Mouse (Mus musculus) frontal cortex, postnatal 10 days (tissue): ENCODE data around the gene Slco2a1.

Source experiments
- DNase-seq, 2 experiments: peaks; one replicate each; pipeline ENCODE4 v3.0.0; 2022; ENCODE audit warnings: low spot score in 2 of 2, mixed read lengths in 1 of 2

Slco2a1 gene

DNA sequence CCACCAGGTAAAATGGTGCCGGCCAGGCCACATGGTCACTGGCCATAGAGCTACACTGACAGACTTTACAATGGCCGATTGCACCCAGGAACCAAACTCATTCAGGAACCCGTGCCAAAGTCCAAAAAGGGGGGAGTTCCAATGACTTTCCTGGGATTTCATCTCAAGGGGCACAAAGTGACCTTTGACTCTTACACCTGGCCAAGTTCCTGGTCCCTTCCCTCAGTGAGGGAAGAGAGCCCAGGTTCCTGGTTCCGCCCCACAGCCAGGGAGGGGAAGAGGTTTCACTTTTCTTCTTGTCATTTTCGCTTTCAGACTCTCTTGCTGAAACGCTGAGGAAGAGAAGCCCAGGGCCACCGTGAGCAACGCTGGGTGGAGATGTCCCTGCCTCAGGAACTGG is at the start of gene Slco2a1:
TSS of gene Slco2a1 (plus strand) at position 251 of the 400 bp plus-strand sequence.
- no peak for DNase-seq

DNA sequence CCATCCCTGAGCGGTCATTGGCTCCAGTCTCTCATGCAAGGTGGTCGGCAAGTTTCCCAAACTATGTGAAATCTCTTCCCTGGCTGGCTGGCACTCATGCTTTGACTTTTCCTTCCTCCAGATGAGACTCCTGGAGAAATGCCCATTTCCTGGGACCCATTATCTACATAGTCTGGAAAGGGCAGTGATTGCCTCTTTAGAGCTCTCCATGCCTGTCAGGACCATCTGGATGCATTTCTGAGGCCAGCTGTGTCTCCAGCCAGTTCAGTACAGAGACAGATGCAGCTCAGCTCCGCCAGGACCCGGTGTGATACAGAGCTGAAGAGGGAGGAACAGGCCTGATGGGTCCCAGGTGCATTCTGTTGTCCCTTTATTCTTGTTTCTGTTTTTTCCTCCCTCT is 46.3 kb upstream of the Slco2a1 start:
- DNase-seq, result no peak

DNA sequence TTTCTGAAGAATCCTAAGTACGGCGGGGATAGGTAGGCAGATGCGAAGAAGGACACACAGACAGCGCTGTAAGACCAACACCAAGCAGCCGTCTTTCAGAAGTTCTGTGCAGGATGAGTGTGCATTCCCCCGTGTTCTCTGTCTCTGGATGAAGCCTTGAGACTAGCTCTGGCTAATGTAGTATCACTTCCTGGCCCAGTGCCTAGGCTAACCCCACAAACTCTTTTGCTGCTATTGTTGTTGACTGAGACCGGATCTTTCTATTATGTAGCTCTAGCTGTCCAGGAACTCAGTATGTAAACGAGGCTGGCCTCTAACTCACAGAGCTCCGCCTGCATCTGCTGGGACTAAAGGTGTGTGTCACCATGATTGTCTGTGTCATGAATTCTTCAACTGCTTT is 43.6 kb upstream of the Slco2a1 start:
- no peak for DNase-seq

DNA sequence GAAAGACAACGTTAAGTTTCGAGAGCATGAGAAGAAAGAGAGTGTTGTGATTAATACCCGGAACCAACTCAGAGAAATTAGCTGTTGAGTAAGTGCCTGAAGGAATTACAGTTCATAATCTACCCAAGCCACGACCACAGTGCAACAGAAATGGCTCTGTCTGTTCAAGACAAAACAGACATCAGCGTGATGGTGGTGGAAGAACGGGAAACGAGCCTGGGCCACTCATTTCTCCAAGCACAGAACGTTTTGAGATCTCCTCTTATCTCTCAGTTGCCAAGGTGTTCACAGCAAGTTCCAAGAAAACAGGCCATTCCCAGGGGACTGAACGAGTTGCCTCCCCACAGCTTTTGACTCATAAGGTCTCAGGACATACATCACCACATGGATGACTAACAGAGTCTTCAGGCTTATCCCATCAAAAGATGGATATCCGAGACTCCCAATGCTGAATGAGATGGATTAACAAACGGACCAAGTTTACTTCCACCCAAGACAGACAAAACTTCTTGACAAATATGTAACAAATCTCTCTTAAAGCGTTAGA is 42.0 kb upstream of the Slco2a1 start:
- DNase-seq, result no peak

DNA sequence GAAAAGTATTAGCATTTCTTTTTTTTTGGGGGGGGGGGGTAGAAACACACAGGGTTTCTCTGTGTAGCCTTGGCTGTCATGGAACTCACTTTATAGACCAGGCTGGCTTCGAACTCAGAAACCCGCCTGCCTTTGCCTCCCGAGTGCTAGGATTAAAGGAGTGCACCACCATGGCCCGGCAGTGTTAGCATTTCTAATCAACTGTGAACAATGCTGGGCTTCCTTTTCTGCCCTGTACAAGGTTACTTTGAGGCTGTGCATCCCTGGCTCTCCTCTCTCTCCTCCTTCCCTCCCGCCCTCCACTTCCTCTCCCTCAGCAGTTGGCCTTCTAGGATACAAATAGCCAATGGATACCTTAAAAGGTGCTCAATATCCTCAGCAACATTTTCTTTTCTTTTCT is 39.8 kb upstream of the Slco2a1 start:
- no peak for DNase-seq

DNA sequence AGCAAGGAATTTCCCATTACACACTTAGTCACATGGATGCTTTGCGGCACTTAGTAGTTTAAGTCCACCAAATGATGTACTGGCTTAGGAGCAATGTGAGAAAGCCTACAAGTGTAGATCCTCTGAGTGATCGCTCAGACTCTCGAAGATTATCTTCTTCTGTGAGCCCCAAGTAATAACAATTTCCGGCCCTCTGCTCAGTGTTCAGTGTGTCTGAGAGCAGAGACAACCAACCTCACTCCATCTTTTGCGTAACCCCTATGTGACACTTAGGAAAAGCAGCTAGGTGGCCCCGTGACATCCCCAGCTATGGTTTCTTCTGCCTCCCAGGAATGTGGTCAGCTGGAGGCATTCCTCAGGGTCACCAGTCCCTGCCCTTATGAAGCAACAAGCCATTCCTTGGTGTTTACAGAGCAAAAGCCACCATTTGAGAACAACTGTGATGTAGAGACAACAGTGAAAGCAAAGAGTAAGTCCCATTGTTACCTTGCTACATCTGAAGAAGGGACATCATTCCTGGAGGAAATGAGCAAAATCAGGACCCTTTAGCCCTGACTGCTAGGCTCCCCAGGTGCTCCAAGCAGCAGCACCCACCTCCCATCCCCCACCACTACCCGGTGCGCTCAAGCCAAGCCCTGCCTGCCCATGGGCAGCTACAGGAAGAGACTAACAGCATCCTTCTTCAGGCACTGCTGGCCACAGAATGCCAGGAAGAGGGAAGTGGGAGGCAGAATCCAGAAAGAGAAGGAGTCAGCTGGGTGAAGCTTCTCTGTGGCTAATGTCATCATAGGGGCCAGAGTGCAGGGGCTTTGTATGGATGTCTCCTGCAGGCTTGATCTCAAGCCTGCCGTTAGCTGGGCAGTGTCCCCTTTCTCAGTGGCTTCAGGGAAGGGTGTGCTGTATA is 37.2 kb upstream of the Slco2a1 start:
- DNase-seq, result no peak

DNA sequence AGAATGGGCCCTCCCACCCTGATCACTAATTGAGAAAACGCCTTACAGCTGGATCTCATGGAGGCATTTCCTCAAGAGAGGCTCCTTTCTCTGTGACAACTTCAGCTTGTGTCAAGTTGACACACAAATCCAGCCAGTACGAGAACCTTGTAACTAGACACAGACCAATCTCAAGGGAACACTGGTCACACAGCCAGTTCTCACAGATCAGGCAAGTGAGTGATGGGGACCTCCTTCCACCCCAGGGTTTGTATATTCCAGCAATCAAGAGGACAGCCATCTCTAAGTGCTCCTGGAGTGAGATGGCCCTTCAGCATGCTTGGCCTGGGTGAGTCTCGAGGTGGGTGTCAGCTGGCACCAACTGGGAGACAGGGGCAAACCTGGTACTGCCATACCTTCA is 32.6 kb upstream of the Slco2a1 start:
- no peak for DNase-seq

DNA sequence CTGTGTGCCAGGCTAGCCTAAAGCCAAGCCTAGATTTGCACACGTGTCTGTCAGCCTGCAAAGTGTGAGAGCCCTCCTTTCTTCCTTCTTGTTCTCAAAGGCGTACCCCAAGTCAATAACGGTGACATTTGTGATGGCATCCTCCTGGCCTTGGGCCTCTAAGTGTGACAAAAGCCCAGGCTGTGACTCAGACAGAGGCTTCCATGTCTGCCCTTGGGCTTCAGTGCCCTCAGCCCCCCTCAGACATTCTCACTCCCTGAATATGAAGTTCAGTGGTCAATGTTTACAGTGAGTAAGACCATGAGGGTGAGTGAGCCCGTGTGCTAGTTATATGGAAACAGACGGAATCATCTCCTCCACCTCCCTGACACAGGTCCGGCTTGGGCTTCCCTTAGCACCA is 29.8 kb upstream of the Slco2a1 start:
- DNase-seq, result no peak

DNA sequence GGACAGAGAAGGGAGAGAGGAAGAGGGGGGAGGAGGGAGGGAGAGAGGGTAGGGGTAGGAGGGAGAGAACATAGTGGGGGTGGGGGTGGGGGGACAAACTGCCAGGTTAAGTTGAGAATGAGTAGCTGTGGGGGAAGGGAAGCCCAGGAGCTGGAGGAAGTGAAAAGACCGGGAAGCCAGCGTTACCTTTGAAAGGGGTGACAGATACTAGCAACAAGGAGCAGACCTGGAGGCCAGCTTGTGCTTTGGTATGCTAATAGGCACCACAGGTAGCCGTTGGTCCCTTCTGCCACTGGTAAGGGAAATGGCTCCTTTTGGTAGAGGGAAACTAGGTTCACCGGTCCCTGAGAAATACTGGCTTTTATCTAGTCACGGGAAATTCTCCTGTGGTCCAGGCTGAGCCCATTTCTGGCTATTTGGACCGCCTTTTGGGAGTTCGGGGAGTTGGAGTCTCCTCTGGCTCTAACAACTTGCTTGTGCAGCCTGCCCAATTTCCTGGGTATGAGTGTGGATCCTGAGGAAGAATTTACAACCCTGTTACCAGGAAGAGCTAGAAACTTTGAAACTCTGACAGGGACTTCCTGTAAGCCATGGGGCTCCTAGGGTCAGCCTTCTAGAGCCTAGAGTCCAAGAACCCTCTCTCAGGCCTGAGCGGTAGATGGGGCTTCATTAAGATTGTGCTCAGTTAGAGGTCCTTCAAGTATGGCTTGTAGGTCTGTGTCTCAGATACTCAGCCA is 27.0 kb upstream of the Slco2a1 start:
- no peak for DNase-seq

DNA sequence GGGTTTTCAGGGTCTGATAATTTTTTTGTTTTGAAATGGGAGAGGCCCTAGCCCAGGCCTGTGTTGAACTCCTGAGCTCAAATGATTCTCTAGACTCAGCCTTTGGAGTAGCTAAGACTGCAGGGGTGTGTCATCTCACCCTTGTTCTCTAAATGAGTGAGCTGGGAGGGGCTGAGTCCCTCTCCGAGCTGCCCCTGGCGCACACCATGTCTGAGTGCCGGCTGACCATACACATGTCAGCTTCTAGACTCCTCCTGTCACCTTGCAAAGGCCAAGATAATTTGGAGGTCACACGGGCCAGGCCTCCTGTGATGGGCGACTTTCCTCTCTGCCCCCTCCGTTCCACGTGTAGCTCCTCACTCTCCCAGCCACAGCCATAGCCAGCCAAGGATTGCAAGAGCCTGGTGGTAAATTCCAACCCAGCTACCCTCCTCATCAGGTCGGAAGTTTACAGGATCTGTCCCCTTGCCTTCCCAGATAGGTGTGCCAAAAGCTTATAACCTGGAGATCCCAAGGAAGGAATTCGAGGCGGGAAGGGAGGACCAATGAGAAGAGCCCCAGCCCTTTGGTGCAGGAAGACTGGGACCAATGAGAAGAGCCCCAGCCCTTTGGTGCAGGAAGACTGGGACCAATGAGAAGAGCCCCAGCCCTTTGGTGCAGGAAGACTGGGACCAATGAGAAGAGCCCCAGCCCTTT is 26.3 kb upstream of the Slco2a1 start:
- DNase-seq, result no peak

DNA sequence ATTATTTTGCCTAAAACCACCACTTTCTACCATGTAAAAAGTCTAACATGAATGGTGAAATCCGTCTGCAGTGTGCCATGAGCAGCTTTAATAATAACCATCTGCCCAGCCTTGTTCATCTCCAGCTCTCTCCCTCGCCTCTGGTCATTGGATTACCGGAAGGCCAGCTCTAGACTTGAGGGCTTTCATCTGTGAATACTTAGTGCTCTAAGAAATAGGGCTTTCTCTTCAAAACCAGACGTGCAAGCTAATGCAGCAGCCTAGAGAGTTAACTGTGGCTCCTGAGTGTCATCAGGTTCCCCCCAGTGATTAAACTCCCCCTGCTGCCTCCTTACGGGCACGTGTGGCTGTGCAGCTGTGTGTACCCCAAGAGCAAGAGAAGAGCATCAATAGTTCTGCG is 25.2 kb upstream of the Slco2a1 start:
- no peak for DNase-seq

DNA sequence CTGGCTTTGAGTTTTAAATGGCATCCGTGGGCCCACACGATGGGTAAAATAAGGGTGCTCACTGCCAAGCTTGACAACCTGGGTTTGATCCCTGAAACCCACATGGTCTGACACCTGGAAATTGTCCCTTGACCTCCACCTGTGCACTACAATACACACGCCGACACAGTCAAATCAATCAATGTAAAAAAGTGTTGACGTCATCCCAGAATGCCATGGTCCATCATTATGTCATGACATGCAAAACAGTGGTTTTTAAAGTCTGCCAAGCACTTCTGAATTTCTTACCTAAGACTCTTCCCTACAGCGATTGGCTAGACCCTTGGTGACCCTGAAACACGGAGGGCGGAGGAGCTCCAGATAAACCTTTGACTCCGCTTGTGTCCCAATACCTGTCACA is 23.9 kb upstream of the Slco2a1 start:
- DNase-seq, result no peak

DNA sequence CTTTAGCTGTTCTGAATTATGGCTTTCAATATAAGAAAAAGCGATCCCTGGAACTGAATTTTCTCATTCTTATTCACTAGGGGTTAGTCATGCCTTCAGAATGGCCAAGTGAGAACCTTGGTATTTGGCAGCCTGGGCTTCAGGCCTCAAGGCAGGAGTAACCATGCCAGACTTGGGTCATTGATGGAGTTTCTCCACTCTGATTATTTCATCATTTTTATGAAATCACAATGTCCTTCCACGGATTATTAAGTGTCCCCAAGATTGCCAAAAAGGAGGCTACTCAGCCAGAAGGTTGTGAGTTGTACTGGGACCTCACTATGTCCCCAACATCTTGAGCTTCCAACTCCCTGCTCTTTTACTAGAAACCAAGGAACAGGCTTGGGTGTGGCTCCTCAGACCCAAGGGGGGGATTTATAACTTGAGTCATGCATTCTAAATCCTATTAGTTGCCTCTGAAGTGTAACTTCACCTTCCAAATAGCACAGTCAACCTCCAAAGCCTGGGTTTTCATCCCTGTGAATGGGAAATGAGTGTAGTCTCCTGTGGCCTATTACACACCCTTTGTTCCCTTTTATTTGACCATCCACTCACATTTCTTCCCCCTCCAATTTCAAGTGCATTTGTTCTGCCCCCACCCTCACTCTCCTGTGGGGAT is 16.0 kb upstream of the Slco2a1 start:
- no peak for DNase-seq

DNA sequence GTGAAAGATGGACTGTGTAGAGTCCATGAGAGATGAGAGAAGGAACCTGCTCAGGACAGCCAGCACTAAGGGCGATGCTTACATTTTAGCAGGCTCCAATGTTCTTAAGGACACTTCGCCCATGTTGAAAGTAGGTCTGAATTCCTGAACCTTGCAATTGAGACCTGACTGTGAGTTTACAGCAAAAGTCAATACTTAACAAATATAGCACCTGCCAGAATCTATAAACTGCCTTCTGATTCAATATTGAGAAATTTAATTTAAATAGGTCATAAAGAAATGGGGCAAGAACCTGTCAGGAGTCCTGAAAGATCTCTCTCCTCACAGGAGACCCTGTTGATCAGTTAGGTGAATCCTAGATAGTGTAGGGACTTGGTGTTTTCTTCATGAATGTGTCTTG is 12.6 kb upstream of the Slco2a1 start:
- no peak for DNase-seq

DNA sequence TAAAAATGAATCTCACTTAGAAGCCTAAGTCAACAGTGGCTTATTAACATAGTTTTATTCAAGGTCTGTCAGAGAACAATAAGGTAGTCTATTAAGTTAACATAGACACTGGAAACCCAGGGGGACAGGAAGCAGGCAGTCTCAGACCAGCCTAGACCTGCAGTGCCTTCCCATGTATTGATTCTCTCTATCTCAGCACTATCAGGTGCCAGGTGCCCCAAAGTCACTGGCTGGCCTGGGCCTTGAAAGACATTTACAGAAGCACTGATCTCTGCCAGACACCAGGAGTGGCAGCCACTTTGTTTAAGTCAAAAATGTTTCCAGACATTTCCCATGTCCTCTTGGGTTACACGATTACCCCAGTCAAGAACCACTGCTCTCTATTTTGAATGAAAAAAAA is 11.4 kb upstream of the Slco2a1 start:
- no peak for DNase-seq

DNA sequence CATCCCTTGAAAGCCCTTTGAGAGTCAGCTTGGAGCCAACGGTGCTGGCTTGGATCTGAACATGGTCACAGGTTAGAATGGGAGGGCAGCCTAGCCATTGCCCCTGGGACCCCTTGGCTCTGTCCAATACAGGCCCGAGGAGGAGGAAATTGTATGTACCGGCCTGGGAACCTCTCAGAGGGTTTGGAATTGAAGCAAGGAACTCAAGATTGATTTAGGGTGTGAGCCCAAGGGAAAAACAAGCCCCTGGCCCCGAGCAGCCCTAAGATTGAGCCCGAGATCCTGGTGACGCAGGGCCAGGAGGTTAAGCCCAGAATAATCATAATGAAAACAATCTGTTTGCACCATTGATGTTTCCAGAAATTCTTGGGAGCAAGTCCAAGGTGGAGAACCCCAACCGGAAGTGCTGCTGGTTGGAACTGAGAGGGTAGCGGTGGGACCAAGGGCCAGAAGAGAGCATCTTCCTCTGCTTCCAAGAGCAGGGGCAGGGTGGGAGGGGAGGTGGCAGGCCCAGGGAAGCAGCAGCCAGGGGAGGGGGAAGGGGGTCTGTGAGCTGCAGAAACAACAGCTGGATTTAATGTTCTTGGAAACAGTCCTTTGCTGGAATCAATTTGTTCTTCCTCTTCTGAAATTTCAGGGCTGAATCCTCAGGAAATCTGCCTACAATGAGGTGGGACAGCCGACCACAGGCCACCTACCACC is 10.6 kb upstream of the Slco2a1 start:
- DNase-seq, result no peak

DNA sequence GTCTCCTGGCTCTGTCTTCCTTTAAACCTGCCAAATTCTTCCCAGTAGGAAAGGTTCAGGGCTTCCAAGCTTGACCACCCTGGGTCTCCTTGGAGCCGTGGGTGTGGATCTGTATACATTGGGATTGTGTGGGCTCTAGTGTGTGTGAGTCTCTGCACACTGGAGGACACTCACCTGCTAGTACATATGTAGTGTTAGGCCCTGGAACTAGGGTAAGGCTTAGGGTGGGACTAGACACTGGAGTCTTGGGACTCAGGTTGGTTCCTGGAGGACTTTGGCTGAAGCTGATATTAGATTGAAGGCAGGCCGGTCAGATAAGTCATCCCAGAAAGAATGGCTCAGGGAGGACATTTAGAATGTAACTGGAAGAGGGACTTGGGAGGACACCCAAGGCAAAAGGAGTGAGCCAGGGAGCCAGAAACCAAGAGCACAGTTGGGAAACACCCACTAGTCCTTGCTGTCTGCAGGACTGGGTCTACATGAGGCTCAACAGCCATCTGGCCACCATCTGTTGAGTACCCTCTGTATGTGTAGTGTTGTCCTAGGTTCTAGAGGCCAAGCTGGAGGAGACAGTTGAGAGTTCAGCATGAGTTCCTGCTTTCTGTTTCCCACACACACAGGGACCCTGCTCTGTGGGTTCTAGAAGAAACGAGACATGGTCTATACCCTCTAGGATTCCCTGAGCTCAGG is 9.4 kb upstream of the Slco2a1 start:
- DNase-seq, result no peak

DNA sequence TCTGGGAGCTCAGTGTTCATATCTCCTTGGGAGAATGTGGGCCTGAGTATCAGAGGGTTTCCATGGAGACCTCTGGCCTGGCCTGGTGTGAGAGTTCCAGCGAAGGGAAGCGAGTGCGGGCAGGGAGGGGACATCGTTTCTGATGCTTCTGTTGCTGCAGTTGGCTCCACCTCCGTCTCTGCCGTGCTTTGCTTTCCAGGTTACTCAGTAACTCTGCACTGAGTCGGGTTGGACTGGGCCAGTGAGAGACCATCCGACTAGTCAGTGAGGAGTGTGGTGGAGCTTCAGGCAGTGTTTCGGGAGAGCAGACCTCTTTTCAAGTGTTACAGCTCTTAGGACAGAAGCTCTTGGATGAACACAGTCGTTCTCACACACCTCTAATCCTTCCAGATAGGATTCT is 8.6 kb upstream of the Slco2a1 start:
- DNase-seq, result no peak

DNA sequence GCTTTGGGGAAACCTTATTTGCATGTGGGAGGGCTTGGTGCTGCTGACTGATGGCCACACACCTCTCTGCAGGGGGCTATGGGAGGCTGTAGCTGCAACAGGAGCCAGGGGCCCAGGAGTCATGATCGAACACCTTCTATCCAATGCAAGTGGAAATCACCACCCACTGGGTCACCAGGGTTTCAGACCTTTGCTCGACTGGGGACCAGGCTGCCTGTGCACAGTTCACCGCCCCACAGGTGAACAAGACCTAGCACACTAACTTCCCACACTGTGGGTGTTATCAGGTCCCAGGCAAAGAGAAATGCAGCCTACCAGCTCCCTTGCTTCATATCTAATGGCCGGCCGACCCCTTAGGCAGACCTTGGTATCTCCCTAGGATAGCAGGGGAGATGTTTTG is 8.1 kb upstream of the Slco2a1 start:
- DNase-seq, result no peak

DNA sequence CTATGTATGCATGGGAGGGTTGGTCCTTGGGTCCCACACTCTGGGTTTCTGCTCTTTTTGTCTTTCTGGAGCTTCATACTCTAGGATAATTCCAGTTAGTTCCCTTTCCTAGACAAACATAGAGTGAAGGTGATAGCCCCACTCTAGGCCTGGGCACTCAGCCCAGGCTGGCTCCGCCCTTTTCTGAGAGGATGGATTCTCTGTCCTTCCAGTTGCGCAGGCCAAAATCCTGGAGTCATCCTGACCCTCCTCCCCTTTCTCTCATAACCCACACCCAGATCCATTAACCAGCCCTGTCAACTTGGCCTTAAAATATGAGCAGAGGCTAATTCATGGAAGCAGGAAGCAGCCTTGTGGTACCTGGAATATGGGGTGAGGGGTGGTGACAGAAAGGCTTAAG is 6.7 kb upstream of the Slco2a1 start:
- DNase-seq, result no peak

DNA sequence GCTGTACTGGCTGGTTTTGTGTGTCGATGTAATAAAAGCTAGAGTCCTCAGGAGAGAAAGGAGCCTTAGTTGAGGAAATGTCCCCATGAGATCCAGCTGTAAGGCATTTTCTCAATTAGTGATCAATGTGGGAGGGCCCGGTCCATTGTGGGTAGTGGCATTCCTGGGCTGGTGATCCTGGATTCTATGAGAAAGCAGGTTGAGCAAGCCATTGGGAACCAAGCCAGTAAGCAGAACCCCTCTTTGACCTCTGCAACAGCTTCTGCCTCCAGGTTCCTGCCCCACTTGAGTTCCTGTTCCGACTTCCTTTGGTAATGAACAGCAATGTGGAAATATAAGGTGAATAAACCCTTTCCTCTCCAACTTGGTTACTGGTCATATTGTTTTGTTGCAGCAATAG is 6.1 kb upstream of the Slco2a1 start:
- no peak for DNase-seq
